ENCODE assay signal across 9 mouse cellular contexts in genomic region chr7:112319419-112319818, GRCm38 (mm10).
DNase-seq lines count a peak whose midpoint lies in the region; ATAC-seq and TF ChIP-seq lines count a peak whose summit lies in the region.
"Had no signal": no experiment of that assay in that cellular context is flagged by ENCODE, and none has a peak within 500 bp of the region (broad histone marks: within the 10 kb centered on the region; RNA-seq: fewer than 3 reads in every experiment).

No protein-coding gene starts in this region.

- no peak overlapping the region for H3K4me3 ChIP-seq in heart, embryonic 11.5 days (ENCODE audit: low read depth, low read length)
- no peak overlapping the region for H3K4me3 ChIP-seq in heart, embryonic 14.5 days (ENCODE audit: control insufficient read depth in 1 of 2, insufficient read depth in 1 of 2, low read depth in 1 of 2, low read length in 2 of 2)
- H3K4me3 ChIP-seq in stomach, postnatal 0 days (ENCODE audit: low read depth, low read length), result no peak overlapping the region
- H3K4me3 ChIP-seq: neural tube, embryonic 13.5 days had no signal

- H3K9ac ChIP-seq in heart, embryonic 11.5 days (ENCODE audit: low read depth, low read length), result 0 out of 2 replicates have a peak overlapping the region, but pooled peaks have one; percentile 18
- 0 out of 2 replicates have a peak overlapping the region, but pooled peaks have one; percentile 48 for H3K9ac ChIP-seq in heart, embryonic 14.5 days (ENCODE audit: low read length)
- no peak overlapping the region for H3K9ac ChIP-seq in stomach, postnatal 0 days (ENCODE audit: low read length)
- H3K9ac ChIP-seq: neural tube, embryonic 13.5 days had no signal

- no peak for TF ChIP-seq CTCF in stomach, postnatal 0 days (IDR thresholded peaks at IDR 0.05; ENCODE audit: low read depth)

- 91% methylated on average over 4 of the region's 4 CpGs for WGBS in heart, embryonic 11.5 days (ENCODE audit: insufficient replicate concordance)
- WGBS in heart, embryonic 14.5 days, result 67% methylated on average over 4 of the region's 4 CpGs
- 73% methylated on average over 4 of the region's 4 CpGs for WGBS in stomach, postnatal 0 days

- H3K4me1 ChIP-seq in heart, embryonic 11.5 days (ENCODE audit: control insufficient read depth, insufficient read depth, low read length), result peaks cover 39% of the 10 kb centered on the region
- H3K4me1 ChIP-seq in heart, embryonic 14.5 days (ENCODE audit: control insufficient read depth in 2 of 2, insufficient read depth in 2 of 2, low read length in 2 of 2), result peaks cover 33 to 52% of the 10 kb centered on the region in 2 experiments
- H3K4me1 ChIP-seq in stomach, postnatal 0 days (replicated peaks; ENCODE audit: control insufficient read depth, insufficient read depth), result no peaks in the 10 kb centered on the region

- DNase-seq in heart, postnatal 36 days, result no peak
- peak; percentile 34 for DNase-seq in right cerebral cortex, postnatal 4 days
- DNase-seq in right cerebral cortex, adult 18-20 months, result no peak
- DNase-seq in stomach, postnatal 0 days (ENCODE audit: low spot score), result peak; percentile 35
- DNase-seq in gastrocnemius, adult 8-10 months (ENCODE audit: low spot score in 2 of 2), result no peak

- intact Hi-C loops in heart, postnatal 36 days (cut with DNase I), result loop anchor here (5.0 kb wide), 1 partner anchor 47 kb away; no protein-coding TSS in a partner anchor

- H3K27ac ChIP-seq in heart, embryonic 11.5 days (ENCODE audit: low read depth, low read length), result peak overlapping the region; percentile 51; the same call in 1 of the 2 replicates
- peak overlapping the region in 1 of 2 experiments; percentile 78; a peak in 2 of 4 replicates for H3K27ac ChIP-seq in heart, embryonic 14.5 days (replicated peaks in 1 of 2; ENCODE audit: control insufficient read depth in 1 of 2, insufficient read depth in 1 of 2, low read depth in 2 of 2, low read length in 2 of 2)
- H3K27ac ChIP-seq in stomach, postnatal 0 days (replicated peaks), result no peak overlapping the region
- H3K27ac ChIP-seq: neural tube, embryonic 13.5 days had no signal

- H3K9me3 ChIP-seq in heart, embryonic 11.5 days (replicated peaks; ENCODE audit: control insufficient read depth, low read length), result no peaks in the 10 kb centered on the region
- H3K9me3 ChIP-seq in heart, embryonic 14.5 days (ENCODE audit: control insufficient read depth, low read length), result no peaks in the 10 kb centered on the region
- no peaks in the 10 kb centered on the region for H3K9me3 ChIP-seq in stomach, postnatal 0 days (ENCODE audit: control insufficient read depth, low read length)
- H3K9me3 ChIP-seq: neural tube, embryonic 13.5 days had no signal

- H3K27me3 ChIP-seq in heart, embryonic 11.5 days (ENCODE audit: control insufficient read depth, insufficient read depth, low read length), result no peaks in the 10 kb centered on the region
- H3K27me3 ChIP-seq in heart, embryonic 14.5 days (ENCODE audit: control insufficient read depth, insufficient read depth, low read length), result no peaks in the 10 kb centered on the region
- H3K27me3 ChIP-seq in stomach, postnatal 0 days (ENCODE audit: control insufficient read depth, insufficient read depth, low read length), result no peaks in the 10 kb centered on the region
- H3K27me3 ChIP-seq: neural tube, embryonic 13.5 days had no signal

- TF ChIP-seq EP300 in stomach, postnatal 0 days (optimal IDR thresholded peaks at IDR 0.05), result no peak

- peaks cover 70% of the 10 kb centered on the region for H3K36me3 ChIP-seq in heart, embryonic 11.5 days (ENCODE audit: control insufficient read depth, insufficient read depth, low read length)
- peaks cover 94% of the 10 kb centered on the region for H3K36me3 ChIP-seq in heart, embryonic 14.5 days (ENCODE audit: control insufficient read depth, insufficient read depth, low read length)
- peaks cover 16% of the 10 kb centered on the region for H3K36me3 ChIP-seq in stomach, postnatal 0 days (ENCODE audit: control insufficient read depth, insufficient read depth, low read length)
- H3K36me3 ChIP-seq: neural tube, embryonic 13.5 days had no signal

- ATAC-seq in heart, embryonic 11.5 days (replicated peaks; ENCODE audit: insufficient number of reproducible peaks, low FRiP score, low TSS enrichment), result no peak
- no peak for ATAC-seq in heart, embryonic 14.5 days (ENCODE audit: insufficient number of reproducible peaks, insufficient read depth, low FRiP score, low read depth)
- no peak for ATAC-seq in stomach, postnatal 0 days (ENCODE audit: low FRiP score, low TSS enrichment)
- ATAC-seq in granulocyte monocyte progenitor cell, adult 5-6 weeks (replicated peaks; ENCODE audit: poor library complexity, severe bottlenecking), result no peak

- no peak overlapping the region for H3K4me2 ChIP-seq in heart, embryonic 11.5 days
- H3K4me2 ChIP-seq in heart, embryonic 14.5 days (ENCODE audit: low read length), result no peak overlapping the region
- H3K4me2 ChIP-seq in stomach, postnatal 0 days (replicated peaks; ENCODE audit: low read depth), result no peak overlapping the region
- H3K4me2 ChIP-seq: neural tube, embryonic 13.5 days had no signal

Comparison
In these comparisons a context has a peak if more than half of its experiments do, and no peak if none do; other contexts are left out.
1. DNase-seq: peak in right cerebral cortex, postnatal 4 days (single experiment) and stomach, postnatal 0 days (single experiment); none in heart, postnatal 36 days (0 of 2), right cerebral cortex, adult 18-20 months (single experiment) and gastrocnemius, adult 8-10 months (0 of 2).